Mouse (Mus musculus): ENCODE data around the gene Scaf8.
A peak's percentile ranks its signal among the peaks of the same experiment; 100 is the strongest.

DNA sequence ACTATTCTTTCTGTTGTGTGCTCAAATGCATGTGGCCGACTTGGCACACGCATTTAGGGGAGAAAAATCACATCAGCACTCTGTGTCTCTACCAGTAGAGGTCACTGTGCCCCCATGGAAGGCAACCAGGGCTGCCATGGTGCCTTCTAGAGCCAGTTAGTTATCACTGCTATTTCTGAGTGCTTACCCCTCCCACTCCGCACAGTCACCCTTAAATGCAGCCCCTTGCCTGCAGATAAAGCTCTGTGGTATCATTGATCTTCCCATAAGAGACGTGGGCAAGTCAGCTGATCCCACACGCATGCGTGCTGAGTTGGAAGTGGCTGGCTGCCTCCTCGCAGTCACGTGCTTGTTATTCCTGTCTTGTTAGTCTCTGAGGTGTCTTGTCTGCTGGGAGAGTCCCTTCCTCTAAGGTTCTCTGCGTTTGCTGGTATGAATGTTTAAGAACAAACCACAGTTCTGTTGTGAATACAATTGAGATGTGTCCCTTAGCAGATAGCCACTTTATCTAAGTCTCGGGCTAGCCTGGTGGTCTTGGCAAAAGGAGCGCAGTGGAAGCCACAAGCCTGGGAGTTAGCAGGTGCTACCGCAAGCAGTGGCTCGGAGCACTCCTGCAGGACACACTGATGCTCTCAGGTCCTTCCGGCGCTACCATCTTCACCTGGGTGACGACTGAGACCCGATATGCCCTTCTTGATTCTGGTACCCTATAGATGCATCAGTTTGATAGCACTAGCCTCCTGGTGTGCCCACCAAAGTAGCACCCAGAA is 115.6 kb downstream of the Scaf8 start:
- no peak for TF ChIP-seq POLR2A (IDR thresholded peaks at IDR 0.05; ENCODE audit: insufficient read depth, low read depth, low read length)
- TF ChIP-seq EP300 (IDR thresholded peaks at IDR 0.05; ENCODE audit: insufficient read depth, low read depth, low read length): no peak
- TF ChIP-seq CTCF (IDR thresholded peaks at IDR 0.05): peak; percentile 89

Data from heart, adult 2 months (tissue).